Mouse (Mus musculus): ENCODE data around the gene Ackr4.

- no peak for TF ChIP-seq CTCF (IDR thresholded peaks at IDR 0.05; ENCODE audit: insufficient read depth, low read length)
- no peak for TF ChIP-seq POLR2A (IDR thresholded peaks at IDR 0.05; ENCODE audit: borderline replicate concordance, extremely low read depth, low read depth, low read length)
These were observed 3.1 kb downstream of the Ackr4 start for GRCm38 (mm10) chr9:104123622-104124021.

Data from lung, adult 2 months (tissue).